Mouse (Mus musculus) MEL (cell line): Measurements from ENCODE around the gene Nop9. TPM values are rescaled to one million over a fixed set of nuclear protein-coding genes. Genes with fewer than 3 reads are reported as not detected.

ENCODE experiments used
- DNase-seq: peaks from one replicate; pipeline ENCODE4 v3.0.0; 2011; ENCODE audit warnings: low read depth, low spot score
- H3K27ac ChIP-seq: 2 replicates; pipeline ENCODE4 v1.5.1; 2012; ENCODE audit warnings: low read depth, mild to moderate bottlenecking, control low read depth, low read length, moderate library complexity; ENCODE audit not compliant: control insufficient read depth
- H3K27me3 ChIP-seq, 2 experiments: fragments of 150-350 bp in 1 of 2; sonication (generic) in 1 of 2; 2 replicates each; pipeline ENCODE4 v1.6.1; 2012; ENCODE audit warnings: low read length in 2 of 2, mild to moderate bottlenecking in 2 of 2, improper control_type of control experiment in 1 of 2, moderate library complexity in 1 of 2; ENCODE audit not compliant: insufficient read depth in 2 of 2, control insufficient read depth in 1 of 2
- H3K36me3 ChIP-seq, 2 experiments: 2 replicates each; pipeline ENCODE4 v1.6.1; 2012 to 2014; ENCODE audit warnings: low read length in 2 of 2, improper control_type of control experiment in 1 of 2, inconsistent platforms in 1 of 2, mild to moderate bottlenecking in 1 of 2; ENCODE audit not compliant: insufficient read depth in 2 of 2, control insufficient read depth in 1 of 2
- H3K4me1 ChIP-seq, 2 experiments: fragments of 150-350 bp in 1 of 2; sonication (generic) in 1 of 2; 2 replicates each; pipeline ENCODE4 v1.6.1; 2012; ENCODE audit warnings: low read length in 2 of 2, improper control_type of control experiment in 1 of 2, mild to moderate bottlenecking in 1 of 2; ENCODE audit not compliant: insufficient read depth in 2 of 2, control insufficient read depth in 1 of 2
- H3K4me3 ChIP-seq, 2 experiments: fragments of 150-350 bp in 1 of 2; sonication (generic) in 1 of 2; 2 replicates each; pipeline ENCODE4 v1.5.1; 2012; ENCODE audit warnings: low read depth in 2 of 2, low read length in 2 of 2, mild to moderate bottlenecking in 2 of 2, moderate library complexity in 2 of 2, control low read depth in 1 of 2, improper control_type of control experiment in 1 of 2; ENCODE audit not compliant: control insufficient read depth in 1 of 2, insufficient read depth in 1 of 2
- H3K79me2 ChIP-seq: 2 replicates; pipeline ENCODE4 v1.6.1; 2012; ENCODE audit warnings: mild to moderate bottlenecking, low read length, moderate library complexity; ENCODE audit not compliant: control insufficient read depth, poor library complexity, insufficient read depth
- H3K9ac ChIP-seq: 2 replicates; pipeline ENCODE4 v1.6.1; 2012; ENCODE audit warnings: low read depth, mild to moderate bottlenecking, control low read depth, low read length, moderate library complexity; ENCODE audit not compliant: control insufficient read depth, poor library complexity, severe bottlenecking
- H3K9me3 ChIP-seq: fragments of 150-350 bp; sonication (generic); replicated peaks from 2 replicates; pipeline ENCODE4 v1.6.1; 2012; ENCODE audit warnings: mild to moderate bottlenecking, low read length, improper control_type of control experiment, moderate library complexity; ENCODE audit not compliant: insufficient read depth
- BHLHE40 ChIP-seq: IDR thresholded peaks from 2 replicates; pipeline ENCODE4 v1.6.1; 2012; ENCODE audit warnings: low read depth, mild to moderate bottlenecking, inconsistent platforms, low read length, improper control_type of control experiment, borderline replicate concordance
- CHD1 ChIP-seq: IDR thresholded peaks from 2 replicates; pipeline ENCODE4 v1.6.1; 2012; ENCODE audit warnings: low read depth, mild to moderate bottlenecking, inconsistent platforms, low read length, improper control_type of control experiment
- CHD2 ChIP-seq: IDR thresholded peaks from 2 replicates; pipeline ENCODE4 v1.6.1; 2011; ENCODE audit warnings: low read length, improper control_type of control experiment
- CTCF ChIP-seq, 3 experiments: IDR thresholded peaks in 2 of 3; conservative IDR thresholded peaks in 1 of 3; 2 replicates each; pipeline ENCODE4 v1.5.1; 2011 to 2012; ENCODE audit warnings: low read length in 3 of 3, low read depth in 2 of 3, mild to moderate bottlenecking in 2 of 3, improper control_type of control experiment in 1 of 3, inconsistent platforms in 1 of 3, mixed read lengths in 1 of 3, moderate library complexity in 1 of 3; ENCODE audit not compliant: control insufficient read depth in 1 of 3, insufficient read depth in 1 of 3, poor library complexity in 1 of 3, severe bottlenecking in 1 of 3
- E2F4 ChIP-seq: IDR thresholded peaks from 2 replicates; pipeline ENCODE4 v1.6.1; 2011; ENCODE audit warnings: low read depth, low read length, improper control_type of control experiment, borderline replicate concordance
- ELF1 ChIP-seq: IDR thresholded peaks from 2 replicates; pipeline ENCODE4 v1.6.1; 2014; ENCODE audit warnings: low read depth, mild to moderate bottlenecking, inconsistent platforms, low read length, improper control_type of control experiment, moderate library complexity
- EP300 ChIP-seq, 2 experiments: IDR thresholded peaks; 2 replicates each; pipeline ENCODE4 v1.6.1; 2011; ENCODE audit warnings: improper control_type of control experiment in 2 of 2, low read length in 2 of 2, low read depth in 1 of 2, mild to moderate bottlenecking in 1 of 2
- ETS1 ChIP-seq: IDR thresholded peaks from 2 replicates; pipeline ENCODE4 v1.6.1; 2012; ENCODE audit warnings: low read depth, mild to moderate bottlenecking, inconsistent platforms, low read length, improper control_type of control experiment, moderate library complexity
- GABPA ChIP-seq: IDR thresholded peaks from 2 replicates; pipeline ENCODE4 v1.6.1; 2012; ENCODE audit warnings: low read depth, mild to moderate bottlenecking, inconsistent platforms, low read length, improper control_type of control experiment, moderate library complexity
- GATA1 ChIP-seq: IDR thresholded peaks from 2 replicates; pipeline ENCODE4 v1.6.1; 2011; ENCODE audit warnings: low read depth, low read length, improper control_type of control experiment
- JUND ChIP-seq: IDR thresholded peaks from 2 replicates; pipeline ENCODE4 v1.6.1; 2011; ENCODE audit warnings: low read depth, mild to moderate bottlenecking, improper control_type of control experiment, low read length
- KAT2A ChIP-seq: conservative IDR thresholded peaks from 2 replicates; pipeline ENCODE4 v1.6.1; 2012; ENCODE audit warnings: low read depth, low read length, improper control_type of control experiment, inconsistent platforms
- MAFK ChIP-seq: IDR thresholded peaks from 2 replicates; pipeline ENCODE4 v1.6.1; 2011; ENCODE audit warnings: low read depth, mild to moderate bottlenecking, low read length, improper control_type of control experiment, borderline replicate concordance
- MAX ChIP-seq: IDR thresholded peaks from 2 replicates; pipeline ENCODE4 v1.6.1; 2011; ENCODE audit warnings: low read length, improper control_type of control experiment
- MAZ ChIP-seq: IDR thresholded peaks from 2 replicates; pipeline ENCODE4 v1.6.1; 2012; ENCODE audit warnings: low read depth, mild to moderate bottlenecking, inconsistent platforms, low read length, improper control_type of control experiment
- MEF2A ChIP-seq: IDR thresholded peaks from 2 replicates; pipeline ENCODE4 v1.6.1; 2014; ENCODE audit warnings: low read depth, mild to moderate bottlenecking, inconsistent platforms, low read length, improper control_type of control experiment; ENCODE audit not compliant: poor library complexity, insufficient replicate concordance, severe bottlenecking; ENCODE audit errors: extremely low read depth
- MXI1 ChIP-seq: IDR thresholded peaks from 2 replicates; pipeline ENCODE4 v1.6.1; 2011; ENCODE audit warnings: mild to moderate bottlenecking, low read depth, low read length, improper control_type of control experiment
- MYB ChIP-seq: IDR thresholded peaks from 2 replicates; pipeline ENCODE4 v1.6.1; 2011; ENCODE audit warnings: mild to moderate bottlenecking, low read depth, low read length, improper control_type of control experiment
- MYC ChIP-seq: IDR thresholded peaks from 2 replicates; pipeline ENCODE4 v1.6.1; 2011; ENCODE audit warnings: low read depth, mild to moderate bottlenecking, low read length, improper control_type of control experiment, moderate library complexity
- NELFE ChIP-seq: IDR thresholded peaks from 2 replicates; pipeline ENCODE4 v1.6.1; 2011; ENCODE audit warnings: low read depth, low read length, improper control_type of control experiment
- NRF1 ChIP-seq: IDR thresholded peaks from 2 replicates; pipeline ENCODE4 v1.6.1; 2014; ENCODE audit warnings: low read depth, mild to moderate bottlenecking, inconsistent platforms, low read length, improper control_type of control experiment, moderate library complexity; ENCODE audit not compliant: poor library complexity, insufficient read depth, severe bottlenecking
- POLR2A ChIP-seq, 2 experiments: IDR thresholded peaks; 2 replicates each; pipeline ENCODE4 v1.6.1; 2011 to 2012; ENCODE audit warnings: low read length in 2 of 2, mild to moderate bottlenecking in 2 of 2, control low read depth in 1 of 2, improper control_type of control experiment in 1 of 2, low read depth in 1 of 2, moderate library complexity in 1 of 2; ENCODE audit not compliant: control insufficient read depth in 1 of 2, insufficient read depth in 1 of 2, poor library complexity in 1 of 2
- POLR2AphosphoS5 ChIP-seq: IDR thresholded peaks from 2 replicates; pipeline ENCODE4 v1.6.1; 2012; ENCODE audit warnings: low read depth, borderline replicate concordance, mild to moderate bottlenecking, inconsistent platforms, low read length, moderate library complexity, mixed read lengths
- RAD21 ChIP-seq: IDR thresholded peaks from 2 replicates; pipeline ENCODE4 v1.6.1; 2011; ENCODE audit warnings: mild to moderate bottlenecking, low read depth, low read length, improper control_type of control experiment
- RCOR1 ChIP-seq: IDR thresholded peaks from 2 replicates; pipeline ENCODE4 v1.6.1; 2012; ENCODE audit warnings: low read depth, mild to moderate bottlenecking, inconsistent platforms, low read length, improper control_type of control experiment
- SIN3A ChIP-seq: IDR thresholded peaks from 2 replicates; pipeline ENCODE4 v1.6.1; 2012; ENCODE audit warnings: low read length, improper control_type of control experiment, inconsistent platforms
- SMC3 ChIP-seq: IDR thresholded peaks from 2 replicates; pipeline ENCODE4 v1.6.1; 2011; ENCODE audit warnings: low read depth, low read length, improper control_type of control experiment
- TAL1 ChIP-seq: IDR thresholded peaks from 2 replicates; pipeline ENCODE4 v1.6.1; 2012; ENCODE audit warnings: mild to moderate bottlenecking, inconsistent platforms, low read length, moderate library complexity, mixed read lengths
- TBP ChIP-seq: IDR thresholded peaks from 2 replicates; pipeline ENCODE4 v1.8.0; 2011; ENCODE audit warnings: low read depth, low read length, improper control_type of control experiment
- TCF12 ChIP-seq: IDR thresholded peaks from 2 replicates; pipeline ENCODE4 v1.6.1; 2014; ENCODE audit warnings: low read depth, mild to moderate bottlenecking, inconsistent platforms, low read length, improper control_type of control experiment, moderate library complexity
- USF1 ChIP-seq: IDR thresholded peaks from 2 replicates; pipeline ENCODE4 v1.6.1; 2014; ENCODE audit warnings: low read depth, mild to moderate bottlenecking, inconsistent platforms, low read length, improper control_type of control experiment, moderate library complexity
- USF2 ChIP-seq, 2 experiments: IDR thresholded peaks; 2 replicates each; pipeline ENCODE4 v1.6.1; 2011 to 2012; ENCODE audit warnings: improper control_type of control experiment in 2 of 2, low read length in 2 of 2, borderline replicate concordance in 1 of 2, inconsistent platforms in 1 of 2, low read depth in 1 of 2, mild to moderate bottlenecking in 1 of 2; ENCODE audit not compliant: insufficient read depth in 1 of 2
- ZC3H11A ChIP-seq: IDR thresholded peaks from 2 replicates; pipeline ENCODE4 v1.6.1; 2012; ENCODE audit warnings: low read depth, mild to moderate bottlenecking, inconsistent platforms, low read length, improper control_type of control experiment
- ZKSCAN1 ChIP-seq: IDR thresholded peaks from 2 replicates; pipeline ENCODE4 v1.6.1; 2012; ENCODE audit warnings: low read depth, mild to moderate bottlenecking, inconsistent platforms, low read length, improper control_type of control experiment, moderate library complexity
- ZMIZ1 ChIP-seq: IDR thresholded peaks from 2 replicates; pipeline ENCODE4 v1.6.1; 2012; ENCODE audit warnings: low read depth, mild to moderate bottlenecking, inconsistent platforms, low read length, improper control_type of control experiment, moderate library complexity
- ZNF384 ChIP-seq: IDR thresholded peaks from 2 replicates; pipeline ENCODE4 v1.6.1; 2012; ENCODE audit warnings: low read depth, mild to moderate bottlenecking, inconsistent platforms, low read length, improper control_type of control experiment
- polyA plus RNA-seq, 2 experiments: library from polyadenylated mRNA; stranded (reverse) in 1 of 2; unstranded in 1 of 2; fragments of >175 nt in 1 of 2; fragments of >200 nt in 1 of 2; gene quantifications; 2 replicates each; pipeline versions ENCODE4 v1.2.1 to v1.2.4; 2012; ENCODE audit warnings: low replicate concordance in 2 of 2, low read depth in 1 of 2; ENCODE audit not compliant: insufficient read length in 2 of 2, insufficient read depth in 1 of 2, missing spikeins in 1 of 2
- total RNA-seq: library from RNA; depleted of rRNA; stranded (reverse); fragments of 300-350 nt; gene quantifications from 2 replicates; pipeline ENCODE4 v1.2.3, GENCODE M21; 2012

Gene Nop9
- total and polyA plus RNA-seq, 3 experiments, result 47.8 to 112 TPM; not detected in 1

DNA sequence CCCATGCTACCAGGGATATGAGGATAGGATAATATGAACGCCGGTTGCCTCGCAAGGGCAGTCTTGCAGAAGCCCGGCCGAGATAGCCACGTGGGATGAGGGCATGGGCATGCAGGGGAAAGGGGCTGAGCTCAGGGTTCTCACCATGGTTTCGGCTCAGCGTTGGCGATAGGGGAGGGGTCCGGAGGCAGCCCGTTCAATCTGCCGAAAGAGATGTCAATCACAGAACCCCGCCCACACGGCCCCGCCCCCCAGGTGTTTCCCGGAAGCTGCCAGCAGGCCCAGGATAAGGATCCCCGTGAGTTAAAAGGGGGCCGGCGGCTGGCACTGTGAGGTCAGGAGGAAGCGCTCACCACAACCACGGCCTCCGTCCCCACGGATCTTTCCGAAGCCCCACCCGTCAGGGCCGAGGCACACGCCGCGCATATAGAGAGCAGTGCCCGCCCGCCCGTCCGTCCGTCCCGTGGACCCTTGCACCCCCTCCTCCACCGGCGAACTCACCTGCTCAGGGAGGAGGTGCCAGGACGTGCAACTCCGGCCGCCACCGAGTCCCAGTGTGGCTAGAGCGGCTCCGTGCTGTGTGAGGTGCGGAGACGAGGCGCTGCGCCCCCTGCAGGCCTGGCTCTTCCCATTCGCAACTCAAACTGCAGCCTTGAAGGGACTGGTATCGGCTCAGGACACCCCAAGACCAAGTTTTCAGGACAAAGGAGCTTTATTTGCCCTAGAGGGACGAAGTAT lies 23.6 kb upstream of the Nop9 start, which contains the start of gene Rabggta:
Gene Rabggta, minus strand, starts transcription at position 564 of the 738 bp plus-strand sequence.
- peak within 1 kb of the TSS; percentile 84 to 90 for H3K4me3 ChIP-seq
- peak within 1 kb of the TSS; percentile 83 for H3K9ac ChIP-seq
- H3K9me3 ChIP-seq, result no peaks in the 10 kb centered on the region
- no peaks in the 10 kb centered on the region for H3K27me3 ChIP-seq
- peak; percentile 97 for DNase-seq
- peaks cover 0 to 14% of the 10 kb centered on the region in 2 experiments; a peak in 2 of 4 replicates for H3K36me3 ChIP-seq
- H3K27ac ChIP-seq, result peak within 1 kb of the TSS; percentile 88
- H3K4me1 ChIP-seq, result peaks cover 11 to 12% of the 10 kb centered on the region in 2 experiments
- H3K79me2 ChIP-seq, result peaks cover 2% of the 10 kb centered on the region; the same call in 1 of the 2 replicates
- TF ChIP-seq POLR2A (IDR thresholded peaks at IDR 0.05; ENCODE audit: control insufficient read depth in 1 of 2, insufficient read depth in 1 of 2, low read depth in 1 of 2, low read length in 2 of 2, poor library complexity in 1 of 2), result peak; percentile 62 to 76; a peak in 3 of 4 replicates
- TF ChIP-seq ZKSCAN1, result no peak
- TF ChIP-seq MAZ, result peak; percentile 91
- TF ChIP-seq MEF2A, result no peak
- peak; percentile 41 for TF ChIP-seq USF1
- no peak for TF ChIP-seq MAFK
- TF ChIP-seq RAD21, result no peak; the same call in 1 of the 2 replicates
- peak; percentile 85 for TF ChIP-seq SIN3A
- peak; percentile 50; the same call in 1 of the 2 replicates for TF ChIP-seq ZMIZ1
- peak; percentile 75; the same call in 1 of the 2 replicates for TF ChIP-seq GABPA
- TF ChIP-seq MAX, result peak; percentile 51; the same call in 1 of the 2 replicates
- peak; percentile 73 for TF ChIP-seq TCF12
- TF ChIP-seq MYB, result no peak
- no peak for TF ChIP-seq ZNF384
- TF ChIP-seq POLR2AphosphoS5, result no peak
- peak; percentile 93 for TF ChIP-seq MXI1
- TF ChIP-seq JUND, result no peak
- peak; percentile 64; the same call in 1 of the 2 replicates for TF ChIP-seq ETS1
- TF ChIP-seq KAT2A, result no peak
- peak; percentile 81 for TF ChIP-seq ELF1
- TF ChIP-seq EP300 (IDR thresholded peaks at IDR 0.05; ENCODE audit: low read depth in 1 of 2, low read length in 2 of 2), result peak in 1 of 2 experiments; percentile 38; a peak in 3 of 4 replicates
- peak; percentile 79 for TF ChIP-seq TBP
- no peak for TF ChIP-seq BHLHE40
- 0 out of 2 replicates have a peak, but pooled peaks have one; percentile 4 for TF ChIP-seq RCOR1
- TF ChIP-seq SMC3, result peak; percentile 29
- no peak for TF ChIP-seq USF2 (IDR thresholded peaks at IDR 0.05; ENCODE audit: borderline replicate concordance in 1 of 2, insufficient read depth in 1 of 2, low read depth in 1 of 2, low read length in 2 of 2)
- peak; percentile 60 for TF ChIP-seq NELFE
- TF ChIP-seq GATA1, result no peak
- TF ChIP-seq ZC3H11A, result no peak
- TF ChIP-seq CTCF (IDR thresholded peaks at IDR 0.05 in 2 of 3, conservative IDR thresholded peaks at IDR 0.05 in 1 of 3; ENCODE audit: control insufficient read depth in 1 of 3, insufficient read depth in 1 of 3, low read depth in 2 of 3, low read length in 3 of 3, poor library complexity in 1 of 3, severe bottlenecking in 1 of 3), result peak; percentile 73 to 95 (median 92)
- no peak for TF ChIP-seq CHD2
- no peak for TF ChIP-seq TAL1
- TF ChIP-seq MYC, result peak; percentile 62
- TF ChIP-seq NRF1, result no peak
- TF ChIP-seq CHD1, result no peak
- TF ChIP-seq E2F4, result no peak
